Mouse (Mus musculus): ENCODE data around the gene Trp53i11. TPM values are rescaled to one million over a fixed set of nuclear protein-coding genes. Genes with fewer than 3 reads are reported as not detected.

Trp53i11 gene
- 80.4 and 85.9 TPM in 2 replicates for polyA plus RNA-seq (2012; rRNA removed)

- peak in 1 of 2 experiments; percentile 77 for DNase-seq (ENCODE audit: extremely low spot score in 1 of 2, low spot score in 1 of 2)
Observed at GRCm38 (mm10) chr2:93187323-93187996, at the start of gene Trp53i11. Gene Trp53i11 (plus strand): TSS chr2:93187548.

DNA sequence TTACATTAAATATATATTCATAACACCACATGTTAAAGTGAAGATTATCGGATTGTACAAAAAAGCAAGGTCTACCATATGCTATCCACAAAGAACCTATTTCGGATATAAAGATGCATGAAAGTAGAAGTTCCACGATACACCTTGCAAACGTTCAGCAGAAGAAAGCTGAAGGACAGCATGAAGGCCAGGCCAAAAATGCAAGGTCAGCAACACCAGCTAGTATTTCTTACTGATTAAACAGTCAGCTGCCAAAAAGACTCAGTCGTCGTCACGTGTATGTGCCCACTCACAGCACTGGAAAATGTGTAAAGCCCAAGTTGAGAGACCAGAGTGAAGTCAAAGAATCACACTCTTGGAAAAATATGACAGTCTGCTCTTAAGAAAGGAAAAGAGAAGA lies 47.9 kb upstream of the Trp53i11 start:
- DNase-seq (ENCODE audit: extremely low spot score in 1 of 2, low spot score in 1 of 2), result no peak

- DNase-seq (ENCODE audit: extremely low spot score in 1 of 2, low spot score in 1 of 2), result no peak
Observed at GRCm38 (mm10) chr2:93141329-93141728, 46.0 kb upstream of the Trp53i11 start.

DNA sequence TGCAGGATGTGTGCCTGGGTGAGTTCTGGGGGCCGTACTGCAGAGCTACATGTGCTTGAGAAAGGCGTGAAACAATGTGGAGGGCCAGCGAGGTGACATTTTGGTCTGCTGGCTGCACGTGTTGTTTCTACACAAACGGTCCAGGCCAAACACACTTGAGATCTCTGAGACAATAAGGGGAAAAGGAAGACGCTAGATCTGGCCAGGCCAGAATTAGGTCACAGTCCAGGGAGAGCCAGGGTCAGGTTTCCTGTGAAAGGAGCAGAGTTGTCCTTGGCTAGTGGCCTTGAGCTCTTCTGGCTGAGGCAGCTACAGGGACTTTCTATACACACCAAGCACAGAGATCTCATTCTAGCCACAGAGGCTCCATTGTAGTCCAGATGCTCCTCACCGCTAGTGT lies 44.7 kb upstream of the Trp53i11 start:
- no peak for DNase-seq (ENCODE audit: extremely low spot score in 1 of 2, low spot score in 1 of 2)

DNA sequence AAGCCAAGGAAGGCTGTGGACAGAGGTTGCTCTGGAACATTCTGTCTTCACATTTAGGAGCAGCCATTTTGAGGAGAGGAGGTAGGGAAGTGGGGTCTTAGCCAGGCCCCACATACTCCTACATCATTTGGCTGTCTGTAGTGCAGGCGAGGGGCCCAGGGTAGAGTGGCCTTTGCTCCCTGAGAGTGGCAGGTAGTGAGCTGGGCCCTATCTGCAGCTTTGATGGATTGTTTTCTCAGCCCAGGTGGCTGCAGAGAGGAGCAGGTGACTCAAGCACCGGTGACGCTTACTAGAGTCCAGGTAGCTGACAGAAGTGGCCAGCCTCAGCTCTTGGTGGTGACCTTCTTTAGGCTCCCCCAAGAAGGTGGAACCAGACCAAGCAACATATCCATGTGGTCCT lies 43.2 kb upstream of the Trp53i11 start:
- no peak for DNase-seq (ENCODE audit: extremely low spot score in 1 of 2, low spot score in 1 of 2)

- no peak for DNase-seq (ENCODE audit: extremely low spot score in 1 of 2, low spot score in 1 of 2)
Observed at GRCm38 (mm10) chr2:93150009-93150408, 37.3 kb upstream of the Trp53i11 start.

GRCm38 (mm10) chr2:93150673-93151450 lies 36.5 kb upstream of the Trp53i11 start:
- DNase-seq (ENCODE audit: extremely low spot score in 1 of 2, low spot score in 1 of 2), result no peak

- DNase-seq (ENCODE audit: extremely low spot score in 1 of 2, low spot score in 1 of 2), result no peak
Observed at GRCm38 (mm10) chr2:93152191-93152601, 35.2 kb upstream of the Trp53i11 start.

- peak in 1 of 2 experiments; percentile 42 for DNase-seq (ENCODE audit: extremely low spot score in 1 of 2, low spot score in 1 of 2)
Observed at GRCm38 (mm10) chr2:93152883-93153491, 34.4 kb upstream of the Trp53i11 start.

DNA sequence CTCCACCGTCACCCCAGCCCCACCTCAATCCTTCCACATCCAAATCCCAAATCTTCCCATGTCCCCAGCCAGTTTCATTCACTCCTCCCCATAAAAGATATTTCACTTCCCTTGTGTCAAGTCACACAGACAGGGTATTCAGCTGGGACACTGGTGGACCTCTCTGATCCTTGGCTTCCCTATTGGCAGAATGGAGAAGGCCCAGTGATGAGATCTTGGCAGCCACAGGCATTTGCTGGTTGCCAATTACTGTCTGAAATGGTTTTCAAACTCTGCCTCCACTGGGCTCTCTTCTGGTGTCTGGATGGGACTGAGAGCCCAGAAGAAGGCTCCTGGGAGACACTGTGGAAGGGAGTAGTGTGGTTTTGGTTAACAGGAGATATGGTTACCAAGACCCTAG lies 33.5 kb upstream of the Trp53i11 start:
- no peak for DNase-seq (ENCODE audit: extremely low spot score in 1 of 2, low spot score in 1 of 2)

DNA sequence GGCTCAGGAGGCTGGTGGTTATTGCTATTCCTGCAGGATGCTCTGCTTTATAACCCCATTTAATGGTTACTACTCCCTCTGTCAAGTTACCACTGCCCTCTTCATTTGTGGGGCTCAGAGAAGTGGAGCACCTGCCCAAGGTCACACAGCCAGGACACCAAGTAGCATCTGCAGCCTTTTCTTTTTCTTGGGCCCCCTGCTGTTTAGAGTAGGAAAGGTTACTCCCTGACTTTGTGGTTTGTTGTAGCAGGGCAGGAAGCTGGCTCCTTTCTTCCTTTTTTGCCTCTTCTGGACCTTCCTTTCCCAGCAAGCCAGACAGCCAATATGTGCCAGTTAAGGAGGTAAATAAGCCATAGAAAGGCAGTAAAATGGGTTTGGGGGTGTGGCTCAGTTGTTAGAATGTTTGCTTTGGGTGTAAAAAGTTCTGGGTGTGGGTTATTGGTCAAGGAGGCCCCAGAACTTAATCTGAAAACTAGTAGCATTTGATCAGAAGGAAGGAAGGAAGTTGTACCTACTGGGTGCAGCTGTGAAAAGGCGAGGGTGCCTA lies 32.8 kb upstream of the Trp53i11 start:
- DNase-seq (ENCODE audit: extremely low spot score in 1 of 2, low spot score in 1 of 2), result no peak

DNA sequence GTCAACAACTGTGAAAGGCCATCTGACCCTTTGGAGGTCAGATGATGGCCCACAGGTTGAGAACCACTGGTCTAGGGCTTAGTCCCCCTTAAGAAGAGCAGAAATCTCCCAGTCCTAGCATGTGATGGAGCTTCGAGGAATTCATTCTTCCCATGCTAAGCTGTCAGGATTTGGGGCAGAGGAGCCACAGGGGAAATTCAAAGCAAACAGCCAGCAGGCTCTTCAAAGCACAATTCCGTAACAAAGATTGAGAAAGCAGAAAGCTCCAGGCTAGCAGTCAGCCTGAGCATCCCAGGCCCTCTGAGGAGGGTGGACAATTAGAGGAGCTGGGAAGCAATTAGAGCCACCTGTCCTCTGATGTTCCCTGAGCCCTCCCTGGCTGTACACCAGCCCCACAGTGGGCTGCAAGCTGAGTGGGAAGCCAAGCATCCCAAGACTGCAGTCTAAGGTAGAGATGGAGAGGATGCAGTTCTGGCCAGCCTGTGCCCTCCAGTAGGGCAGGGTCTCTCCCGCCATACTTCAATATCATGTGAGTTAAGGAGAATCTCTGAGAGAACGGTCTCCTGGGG lies 26.8 kb upstream of the Trp53i11 start:
- no peak for DNase-seq (ENCODE audit: extremely low spot score in 1 of 2, low spot score in 1 of 2)

- no peak for DNase-seq (ENCODE audit: extremely low spot score in 1 of 2, low spot score in 1 of 2)
Observed at GRCm38 (mm10) chr2:93161914-93162664, 25.3 kb upstream of the Trp53i11 start.

DNA sequence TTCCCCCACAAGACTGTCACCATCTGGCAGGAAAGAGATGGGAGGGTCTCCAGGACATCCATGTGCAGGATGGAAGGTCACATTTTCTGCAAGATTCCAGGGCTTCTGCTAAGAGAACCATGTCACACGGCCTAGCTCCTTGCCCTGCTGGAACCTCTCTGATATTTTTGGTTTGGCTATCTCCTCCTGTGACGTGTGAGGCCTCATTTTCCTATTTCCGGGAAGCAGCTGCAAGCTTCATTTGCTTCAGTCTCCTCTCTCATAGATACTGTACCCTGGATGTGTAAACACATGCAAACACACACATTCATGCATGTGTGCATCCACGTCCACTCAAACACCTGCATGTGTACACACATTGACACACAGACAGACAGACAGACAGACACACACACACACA lies 24.6 kb upstream of the Trp53i11 start:
- DNase-seq (ENCODE audit: extremely low spot score in 1 of 2, low spot score in 1 of 2), result no peak

DNA sequence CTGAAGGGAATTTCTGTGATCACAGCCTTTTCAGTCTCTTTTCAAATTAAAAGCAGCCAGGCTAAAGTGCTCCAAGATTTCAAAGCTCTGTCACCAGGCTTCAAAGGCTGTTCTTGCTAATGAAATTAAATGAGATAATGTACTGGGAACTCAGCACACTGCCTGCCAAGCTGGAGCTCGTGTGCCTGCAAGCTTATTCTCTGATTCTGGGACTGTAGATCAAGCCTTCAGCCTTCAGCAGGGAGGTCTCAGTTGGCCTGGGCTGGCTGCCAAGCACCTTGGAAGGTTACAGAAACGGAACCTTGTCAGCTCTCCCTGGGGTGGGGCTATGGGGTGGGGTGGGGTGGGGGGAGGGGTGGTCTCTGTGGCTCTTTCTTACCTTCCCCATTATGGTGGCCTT lies 24.0 kb upstream of the Trp53i11 start:
- DNase-seq (ENCODE audit: extremely low spot score in 1 of 2, low spot score in 1 of 2), result no peak

DNA sequence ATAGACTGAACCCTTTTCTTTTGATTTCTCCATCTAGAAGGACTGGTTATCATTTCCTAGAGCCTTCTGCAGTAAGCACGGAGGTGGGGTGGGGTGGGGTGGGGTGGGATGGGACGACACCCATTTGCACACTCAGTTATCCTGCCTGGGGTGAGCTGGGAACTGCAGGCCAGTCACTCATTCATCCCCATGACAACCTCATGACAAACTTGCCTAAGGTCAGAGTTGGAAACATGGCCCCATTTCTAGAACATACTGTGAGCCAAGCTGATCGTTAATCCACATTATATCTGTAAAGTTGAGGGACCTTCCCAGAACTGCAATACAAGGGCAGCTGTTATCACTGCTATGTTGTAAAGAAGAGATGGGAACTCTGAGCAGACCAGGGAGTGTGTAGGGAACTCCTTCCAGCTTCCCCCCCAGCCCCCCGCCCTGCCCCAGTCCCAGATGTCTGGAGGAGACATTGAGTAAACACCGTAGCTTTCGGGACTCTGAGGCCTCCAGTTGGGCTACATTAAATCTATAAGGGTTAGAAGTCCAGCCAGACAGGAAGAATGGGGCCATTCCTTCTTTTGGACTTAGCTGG lies 23.5 kb upstream of the Trp53i11 start:
- DNase-seq (ENCODE audit: extremely low spot score in 1 of 2, low spot score in 1 of 2), result no peak

- no peak for DNase-seq (ENCODE audit: extremely low spot score in 1 of 2, low spot score in 1 of 2)
Observed at GRCm38 (mm10) chr2:93166295-93166694, 21.1 kb upstream of the Trp53i11 start.

GRCm38 (mm10) chr2:93166734-93167406 lies 20.5 kb upstream of the Trp53i11 start:
- peak in 1 of 2 experiments; percentile 57 for DNase-seq (ENCODE audit: extremely low spot score in 1 of 2, low spot score in 1 of 2)

DNA sequence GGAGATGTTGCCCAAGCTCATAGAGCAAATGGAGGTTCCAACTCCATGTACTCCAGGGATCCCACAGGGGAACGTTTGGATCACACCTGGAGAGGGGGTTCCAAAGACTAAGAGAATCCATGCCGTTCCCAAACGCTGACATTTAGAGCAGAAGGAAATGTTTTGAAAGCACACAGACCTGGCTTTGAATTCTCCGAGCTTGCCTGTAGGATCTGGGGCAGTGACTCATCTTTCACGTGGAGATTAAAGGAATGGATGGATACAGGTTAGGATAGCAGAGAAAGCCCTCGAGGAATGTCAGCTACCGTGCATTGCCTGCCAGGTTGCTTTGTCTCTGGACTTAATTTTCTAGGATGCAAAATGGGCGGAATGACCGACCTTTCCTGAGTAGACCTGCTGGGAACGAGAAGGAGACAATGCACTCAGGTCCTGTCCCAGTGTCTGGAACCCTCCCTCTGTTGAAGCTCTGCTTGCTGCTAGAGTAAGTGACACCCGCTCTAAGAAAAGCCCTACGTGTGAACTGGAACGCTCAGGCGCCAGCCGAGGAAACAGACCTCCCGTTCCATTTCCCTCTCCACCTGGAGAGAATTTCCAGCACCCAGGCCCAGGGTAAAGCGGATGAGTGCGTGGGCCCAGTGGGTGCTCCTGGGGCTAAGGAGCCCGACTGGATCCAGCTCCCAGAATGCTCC lies 17.0 kb upstream of the Trp53i11 start:
- DNase-seq (ENCODE audit: extremely low spot score in 1 of 2, low spot score in 1 of 2), result no peak
